Mouse (Mus musculus) thymus, adult 2 months (tissue): ENCODE measurements around the gene Nfia.

Experiments
- CTCF ChIP-seq: fragments of 200-500 bp; IDR thresholded peaks from 2 replicates; pipeline ENCODE4 v1.5.1; 2012; ENCODE audit warnings: mild to moderate bottlenecking, control low read depth, low read length, moderate library complexity, borderline replicate concordance; ENCODE audit not compliant: control insufficient read depth, poor library complexity, insufficient read depth; ENCODE audit errors: extremely low read depth
- POLR2A ChIP-seq: fragments of 200-500 bp; IDR thresholded peaks from 2 replicates; pipeline ENCODE4 v1.6.1; 2012; ENCODE audit warnings: mild to moderate bottlenecking, low read length, control low read depth, moderate library complexity; ENCODE audit not compliant: control insufficient read depth, poor library complexity, insufficient read depth; ENCODE audit errors: extremely low read depth

DNA sequence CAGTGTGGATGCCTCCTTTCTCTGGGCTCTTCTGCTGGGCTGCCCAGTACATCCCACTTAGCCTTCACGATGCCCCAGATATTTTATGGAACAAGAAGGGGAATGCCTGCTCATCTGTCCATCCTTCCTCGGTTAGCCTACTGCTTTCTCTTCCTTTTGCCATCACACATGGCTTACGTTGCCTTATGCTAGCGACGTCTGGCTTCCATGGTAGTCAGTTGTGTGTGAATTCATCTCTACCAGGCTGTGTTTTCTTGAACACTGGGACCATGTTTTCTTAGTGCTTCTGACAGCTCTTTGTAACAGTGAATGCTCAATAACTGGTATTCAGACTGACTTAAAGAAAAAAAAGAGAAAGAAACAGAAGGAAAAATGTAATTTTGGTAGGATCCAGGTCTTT is 113.7 kb downstream of the Nfia start:
- no peak for TF ChIP-seq CTCF
- TF ChIP-seq POLR2A: no peak
